Mouse (Mus musculus) small intestine, adult 2 months (tissue): ENCODE data around the gene Fes.

Experiments
- CTCF ChIP-seq: fragments of 200-500 bp; IDR thresholded peaks from 2 replicates; pipeline ENCODE4 v1.5.1; 2012; ENCODE audit warnings: low read depth, mild to moderate bottlenecking, control low read depth, inconsistent platforms, low read length, moderate library complexity, mixed read lengths; ENCODE audit not compliant: insufficient replicate concordance, insufficient read length; ENCODE audit errors: extremely low read depth
- POLR2A ChIP-seq: fragments of 200-500 bp; IDR thresholded peaks from 2 replicates; pipeline ENCODE4 v1.6.1; 2012; ENCODE audit warnings: low read depth, mild to moderate bottlenecking, control low read depth, inconsistent platforms, low read length, moderate library complexity

GRCm38 (mm10) chr7:80372166-80372565 lies 15.6 kb downstream of the Fes start:
- TF ChIP-seq CTCF (no peak), POLR2A (no peak)
